Mouse (Mus musculus) stomach, embryonic 14.5 days (tissue): Measurements from ENCODE around the gene Plekha1. TPM values are rescaled to one million over a fixed set of nuclear protein-coding genes. Genes with fewer than 3 reads are reported as not detected.
A peak's percentile ranks its signal among the peaks of the same experiment; 100 is the strongest.

Experiments used
- ATAC-seq: fragments of 200-750 bp; cut with Nextera tagmentation; 2 replicates; pipeline ENCODE4 v1.8.0; 2017; ENCODE audit warnings: low read depth, moderate TSS enrichment; ENCODE audit not compliant: insufficient number of reproducible peaks, insufficient read depth, low FRiP score
- H3K27ac ChIP-seq: fragments of 300-500 bp; sonication (generic); 2 replicates; pipeline ENCODE4 v1.5.1; 2014; ENCODE audit warnings: mild to moderate bottlenecking, low read length, moderate library complexity, mixed read lengths
- H3K27me3 ChIP-seq: fragments of 300-500 bp; sonication (generic); 2 replicates; pipeline ENCODE4 v1.6.1; 2014; ENCODE audit warnings: low read length, control low read depth, mixed read lengths; ENCODE audit not compliant: control insufficient read depth, insufficient read depth
- H3K36me3 ChIP-seq: fragments of 300-500 bp; sonication (generic); 2 replicates; pipeline ENCODE4 v1.6.1; 2014; ENCODE audit warnings: mild to moderate bottlenecking, control low read depth, low read length, moderate library complexity, mixed read lengths; ENCODE audit not compliant: control insufficient read depth, insufficient read depth
- H3K4me1 ChIP-seq: fragments of 300-500 bp; sonication (generic); 2 replicates; pipeline ENCODE4 v1.6.1; 2014; ENCODE audit warnings: low read length, control low read depth, mixed read lengths; ENCODE audit not compliant: control insufficient read depth, insufficient read depth
- H3K4me2 ChIP-seq: fragments of 300-500 bp; sonication (generic); replicated peaks from 2 replicates; pipeline ENCODE4 v1.6.1; 2014; ENCODE audit warnings: low read depth, low read length, control low read depth
- H3K4me3 ChIP-seq: fragments of 300-500 bp; sonication (generic); 2 replicates; pipeline ENCODE4 v1.5.1; 2014; ENCODE audit warnings: low read depth, low read length, control low read depth
- H3K9ac ChIP-seq: fragments of 300-500 bp; sonication (generic); replicated peaks from 2 replicates; pipeline ENCODE4 v1.6.1; 2014; ENCODE audit warnings: low read depth, mild to moderate bottlenecking, control low read depth, low read length, moderate library complexity, mixed read lengths
- H3K9me3 ChIP-seq: fragments of 300-500 bp; sonication (generic); 2 replicates; pipeline ENCODE4 v1.6.1; 2016; ENCODE audit warnings: low read depth, low read length, control low read depth; ENCODE audit not compliant: control insufficient read depth
- WGBS: fragments of 180-500 bp; shearing (Covaris S2); extraction: QIAGEN DNeasy Blood & Tissue Kit; methylation state at CpG from one replicate; pipeline ENCODE4 v1.1.7; 2014; 5-methylcytosine and 5-hydroxymethylcytosine counted together
- polyA plus RNA-seq: library from polyadenylated mRNA; unstranded; fragments of >200 nt; fragmentation: Nextera tagmentation; extraction: Ambion mirVana; gene quantifications from 2 replicates; pipeline ENCODE4 v1.2.1, GENCODE M21; 2014

Plekha1 gene
- polyA plus RNA-seq, 1 experiment from 2014 or later = 47.1 TPM

DNA sequence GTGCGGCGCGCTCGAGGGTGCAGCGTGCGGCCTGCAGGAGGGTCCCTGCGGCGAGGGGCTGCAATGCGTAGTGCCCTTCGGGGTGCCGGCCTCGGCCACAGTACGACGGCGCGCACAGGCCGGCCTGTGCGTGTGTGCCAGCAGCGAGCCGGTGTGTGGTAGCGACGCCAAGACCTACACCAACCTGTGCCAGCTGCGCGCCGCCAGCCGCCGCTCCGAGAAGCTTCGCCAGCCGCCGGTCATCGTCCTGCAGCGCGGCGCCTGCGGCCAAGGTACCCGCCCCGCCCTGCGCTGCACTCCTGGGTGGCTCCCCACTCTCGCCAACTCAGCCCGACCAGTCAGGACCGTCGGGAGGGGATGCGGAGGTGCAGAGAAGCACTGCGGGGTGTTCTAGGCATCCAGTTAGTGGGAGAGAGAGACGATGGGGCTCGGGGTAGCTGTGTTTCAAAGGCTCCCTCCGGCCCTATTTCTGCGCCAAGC is 71.0 kb downstream of the Plekha1 start:
- H3K27me3 ChIP-seq = peaks cover 22% of the 10 kb centered on the region
- WGBS = under 1% methylated on average over 48 of the region's 49 CpGs

DNA sequence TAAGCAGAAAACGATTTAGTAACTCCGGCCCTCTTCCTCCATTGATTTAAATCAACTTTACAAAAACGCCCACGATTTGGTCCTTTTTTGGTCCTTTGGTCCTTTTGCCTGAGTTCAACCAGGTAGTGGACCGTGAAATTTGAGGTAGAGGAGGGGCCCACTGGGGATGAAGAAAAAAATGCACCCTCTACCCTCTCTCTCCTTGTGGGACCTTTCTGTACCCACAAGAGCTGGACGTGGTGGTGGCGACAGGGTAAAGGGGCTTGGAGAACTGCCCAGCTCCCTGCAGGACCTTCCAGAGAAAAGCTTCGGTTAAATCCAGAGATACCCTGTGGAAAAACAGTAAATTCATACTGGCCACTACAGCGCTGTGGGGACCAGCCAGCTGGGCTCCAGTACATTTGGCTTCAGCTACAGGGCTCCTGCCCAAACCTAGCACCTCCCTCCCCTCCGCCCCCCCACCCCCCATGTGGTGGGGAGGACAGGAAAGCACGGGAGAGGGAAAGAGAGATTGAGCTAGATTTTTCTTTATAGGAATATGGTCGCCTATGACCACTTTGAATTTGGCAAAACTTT is 71.8 kb downstream of the Plekha1 start:
- H3K4me2 ChIP-seq = peak overlapping the region; percentile 84; the same call in 1 of the 2 replicates
- H3K4me3 ChIP-seq = no peak overlapping the region
- no peak for ATAC-seq
- 24% methylated on average over 12 of the region's 12 CpGs for WGBS
- H3K9ac ChIP-seq = no peak overlapping the region
- H3K4me1 ChIP-seq = peaks cover 13% of the 10 kb centered on the region
- H3K27ac ChIP-seq = no peak overlapping the region
- H3K9me3 ChIP-seq = no peaks in the 10 kb centered on the region
- H3K27me3 ChIP-seq = peaks cover 22% of the 10 kb centered on the region
- H3K36me3 ChIP-seq = no peaks in the 10 kb centered on the region

More for the DNA sequence above, 71.0 kb downstream of the Plekha1 start:
- 0 out of 2 replicates have a peak overlapping the region, but pooled peaks have one; percentile 14 for H3K9ac ChIP-seq
- no peak; the same call in 1 of the 2 replicates for ATAC-seq
- H3K9me3 ChIP-seq = no peaks in the 10 kb centered on the region
- H3K4me3 ChIP-seq = peak overlapping the region; percentile 54
- peak overlapping the region; percentile 84 for H3K4me2 ChIP-seq
- peaks cover 13% of the 10 kb centered on the region for H3K4me1 ChIP-seq
- H3K36me3 ChIP-seq = no peaks in the 10 kb centered on the region
- no peak overlapping the region for H3K27ac ChIP-seq

DNA sequence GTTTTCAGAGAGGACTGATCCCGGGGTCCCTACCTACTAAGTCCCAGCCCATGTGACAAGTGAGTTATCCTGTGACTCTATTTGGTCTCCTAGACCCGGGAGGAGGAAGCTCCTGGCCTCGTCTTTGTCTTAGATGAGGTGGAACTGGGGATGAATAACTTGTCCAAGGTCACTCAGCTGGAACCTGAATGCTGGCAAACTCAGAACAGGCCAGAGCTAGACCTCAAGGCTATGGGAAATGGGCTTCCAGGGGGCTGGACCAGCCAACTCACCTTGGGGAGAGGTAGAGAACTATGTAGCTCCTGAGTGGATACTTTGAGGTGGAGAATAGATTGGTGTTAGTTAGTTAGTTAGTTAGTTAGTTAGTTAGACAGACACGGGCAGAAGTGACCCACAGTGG is 72.4 kb downstream of the Plekha1 start:
- no peaks in the 10 kb centered on the region for H3K36me3 ChIP-seq
- H3K4me1 ChIP-seq = peaks cover 13% of the 10 kb centered on the region
- no peak for ATAC-seq
- H3K4me3 ChIP-seq = no peak overlapping the region
- no peak overlapping the region for H3K27ac ChIP-seq
- 62% methylated on average over 4 of the region's 4 CpGs for WGBS
- peaks cover 22% of the 10 kb centered on the region for H3K27me3 ChIP-seq
- H3K9ac ChIP-seq = no peak overlapping the region
- H3K4me2 ChIP-seq = no peak overlapping the region
- no peaks in the 10 kb centered on the region for H3K9me3 ChIP-seq

DNA sequence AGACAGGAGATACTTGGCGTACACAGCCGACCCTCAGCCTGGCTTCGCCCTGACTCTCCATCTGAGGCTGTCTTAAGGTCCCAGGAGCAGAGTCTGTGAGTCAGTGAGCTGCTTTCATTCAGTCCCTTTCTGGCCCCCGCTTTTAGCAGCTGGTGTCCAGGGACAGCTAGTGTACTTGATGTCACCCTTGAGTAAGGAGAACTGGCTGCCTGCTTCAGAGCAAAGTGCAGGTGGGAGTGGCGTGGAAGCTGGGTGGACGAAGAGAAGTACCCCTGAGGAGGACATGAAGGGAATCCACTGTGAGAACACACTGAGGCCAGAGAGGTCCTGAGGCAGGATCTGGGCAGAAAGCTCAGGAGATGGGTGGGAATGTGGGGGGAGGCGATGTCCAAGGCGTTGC is 73.3 kb downstream of the Plekha1 start:
- Histone ChIP-seq H3K4me1 (peaks cover 13% of the 10 kb centered on the region), H3K27ac (no peak overlapping the region), H3K9ac (no peak overlapping the region), H3K9me3 (no peaks in the 10 kb centered on the region), H3K27me3 (peaks cover 22% of the 10 kb centered on the region), H3K4me3 (no peak overlapping the region), H3K4me2 (no peak overlapping the region), H3K36me3 (no peaks in the 10 kb centered on the region)
- WGBS = 83% methylated on average over 8 of the region's 8 CpGs
- ATAC-seq = no peak

DNA sequence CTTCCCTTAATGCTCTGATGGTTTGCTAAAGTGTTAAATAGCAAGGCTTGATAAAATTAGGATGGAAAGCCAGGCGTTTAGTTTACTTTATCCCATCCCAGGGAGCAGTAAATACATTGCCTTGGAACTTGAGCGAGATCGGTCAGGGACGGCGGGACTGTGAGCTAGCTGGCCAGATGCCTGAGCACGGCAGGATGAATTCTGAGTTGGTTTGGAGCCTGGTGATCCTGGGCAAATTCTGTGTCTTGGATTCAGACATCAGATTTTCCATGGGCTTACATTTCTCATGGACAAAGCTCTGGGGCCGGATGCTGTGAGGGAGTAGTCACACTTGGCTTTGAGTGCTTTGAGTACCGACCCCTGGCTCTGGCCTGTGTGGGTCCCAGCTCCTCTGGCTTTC is 75.2 kb downstream of the Plekha1 start:
- Histone ChIP-seq H3K9me3 (no peaks in the 10 kb centered on the region), H3K9ac (no peak overlapping the region), H3K27me3 (peaks cover 14% of the 10 kb centered on the region), H3K4me2 (no peak overlapping the region), H3K27ac (no peak overlapping the region), H3K36me3 (no peaks in the 10 kb centered on the region), H3K4me1 (peaks cover 8% of the 10 kb centered on the region; the same call in 1 of the 2 replicates), H3K4me3 (no peak overlapping the region)
- ATAC-seq = no peak
- 54% methylated on average over 8 of the region's 8 CpGs for WGBS

DNA sequence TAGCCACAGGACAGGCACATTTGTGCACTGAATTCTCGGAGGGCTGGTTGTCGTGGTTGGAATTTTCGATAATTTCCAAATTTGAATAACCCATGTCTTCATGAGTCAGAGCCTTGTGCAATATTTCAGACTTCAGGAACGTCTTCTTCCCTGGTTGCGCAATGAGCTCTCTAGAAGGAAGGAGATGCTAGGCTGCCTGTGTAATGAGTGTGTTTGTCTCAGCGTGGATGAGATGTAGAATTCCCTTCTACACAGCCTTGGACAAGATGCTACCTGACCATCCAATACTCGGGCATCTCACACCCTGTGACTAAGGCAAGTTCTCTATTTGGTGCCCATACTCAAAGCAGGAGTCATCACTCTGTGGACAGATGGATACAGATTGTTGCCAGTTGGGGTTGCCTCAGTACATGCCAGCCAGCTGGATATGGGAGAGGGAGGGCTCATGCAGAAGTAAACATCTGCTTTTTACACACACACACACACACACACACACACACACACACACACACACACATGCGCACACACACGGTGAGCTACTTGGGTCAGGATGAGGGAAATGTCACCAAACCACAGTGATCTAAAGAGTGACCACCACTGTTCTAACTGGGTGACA is 77.8 kb downstream of the Plekha1 start:
- Histone ChIP-seq H3K36me3 (no peaks in the 10 kb centered on the region), H3K4me3 (no peak overlapping the region)
- no peak for ATAC-seq

DNA sequence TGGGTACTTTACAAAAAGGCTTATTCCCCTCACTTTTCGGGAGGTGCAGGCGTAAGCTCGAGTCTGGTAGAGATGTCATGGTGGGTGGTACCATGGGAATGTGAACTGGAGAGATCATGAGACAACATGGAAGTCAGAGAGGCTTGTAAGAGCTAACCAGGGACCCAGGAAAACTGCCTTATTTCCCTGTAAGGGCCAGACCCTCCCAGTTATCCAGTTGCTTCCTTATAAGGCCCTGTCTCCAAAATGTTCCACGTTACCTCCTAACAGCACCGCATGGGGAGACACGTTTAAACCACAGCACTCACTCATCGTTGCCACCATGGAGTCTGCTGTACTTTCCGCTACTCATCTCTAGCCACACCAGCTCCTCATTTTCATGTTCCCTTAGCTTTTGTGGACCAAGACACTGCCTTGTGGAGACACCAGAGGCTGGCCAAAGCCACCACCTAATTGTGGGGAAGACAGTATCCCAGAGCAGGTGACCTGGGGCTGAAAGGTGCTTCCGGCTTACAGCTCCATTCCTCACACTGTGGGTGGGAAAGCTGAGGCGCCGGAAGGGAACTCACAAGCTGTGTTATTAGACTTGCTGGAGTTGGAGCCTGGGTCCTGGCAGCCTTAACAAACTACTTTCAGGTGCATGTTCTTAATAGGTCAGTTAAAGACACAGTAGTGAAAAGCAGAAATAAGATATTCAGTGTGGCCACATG is 79.4 kb downstream of the Plekha1 start:
- peaks cover 5% of the 10 kb centered on the region; the same call in 1 of the 2 replicates for H3K4me1 ChIP-seq
- H3K27me3 ChIP-seq = no peaks in the 10 kb centered on the region
- H3K9ac ChIP-seq = no peak overlapping the region
- H3K4me3 ChIP-seq = no peak overlapping the region
- no peaks in the 10 kb centered on the region for H3K9me3 ChIP-seq
- H3K36me3 ChIP-seq = no peaks in the 10 kb centered on the region
- WGBS = 92% methylated on average over 11 of the region's 11 CpGs
- H3K27ac ChIP-seq = no peak overlapping the region
- H3K4me2 ChIP-seq = no peak overlapping the region
- ATAC-seq = no peak

More for the DNA sequence above, 77.8 kb downstream of the Plekha1 start:
- H3K27me3 ChIP-seq = peaks cover 3% of the 10 kb centered on the region; the same call in 1 of the 2 replicates
- H3K4me2 ChIP-seq = no peak overlapping the region
- H3K4me1 ChIP-seq = no peaks in the 10 kb centered on the region; the same call in 1 of the 2 replicates
- H3K27ac ChIP-seq = no peak overlapping the region
- no peak overlapping the region for H3K9ac ChIP-seq
- no peaks in the 10 kb centered on the region for H3K9me3 ChIP-seq
- WGBS = 91% methylated on average over 9 of the region's 9 CpGs

DNA sequence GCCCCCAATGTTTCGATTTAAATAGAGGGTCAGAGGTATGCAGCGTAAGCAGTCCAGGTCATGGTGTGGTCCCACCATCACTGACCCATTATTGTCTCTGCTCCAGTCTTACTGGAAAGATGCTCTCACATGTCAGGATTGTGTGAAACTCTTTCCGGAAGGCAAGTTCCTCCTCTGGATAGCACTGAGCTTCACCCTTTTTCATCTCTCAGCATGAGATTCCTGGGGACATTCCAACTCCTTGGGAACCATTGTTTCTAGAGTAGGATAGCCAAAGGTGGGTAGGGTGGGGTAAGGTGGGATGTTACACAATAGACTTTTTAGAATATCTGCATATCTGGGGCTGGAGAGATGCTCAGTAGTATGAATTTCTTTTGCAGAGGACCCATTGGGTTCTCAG is 80.2 kb downstream of the Plekha1 start:
- H3K9ac ChIP-seq = no peak overlapping the region
- no peaks in the 10 kb centered on the region for H3K36me3 ChIP-seq
- ATAC-seq = no peak
- no peak overlapping the region for H3K4me2 ChIP-seq
- H3K9me3 ChIP-seq = no peaks in the 10 kb centered on the region
- 91% methylated on average over 3 of the region's 3 CpGs for WGBS
- H3K4me3 ChIP-seq = no peak overlapping the region
- no peak overlapping the region for H3K27ac ChIP-seq
- H3K27me3 ChIP-seq = no peaks in the 10 kb centered on the region
- H3K4me1 ChIP-seq = peaks cover 5% of the 10 kb centered on the region; the same call in 1 of the 2 replicates
